Mouse (Mus musculus) neural tube, embryonic 15.5 days (tissue): ENCODE measurements around the gene Irak3. TPM values are rescaled to one million over a fixed set of nuclear protein-coding genes. Genes with fewer than 3 reads are reported as not detected.

Source experiments
- ATAC-seq: fragments of 200-750 bp; cut with Nextera tagmentation; 2 replicates; pipeline ENCODE4 v1.8.0; 2017; ENCODE audit warnings: mild to moderate bottlenecking, moderate TSS enrichment, moderate library complexity; ENCODE audit not compliant: low FRiP score
- H3K27ac ChIP-seq: fragments of 300-500 bp; sonication (generic); replicated peaks from 2 replicates; pipeline ENCODE4 v1.5.1; 2015; ENCODE audit warnings: mild to moderate bottlenecking, inconsistent platforms
- H3K27me3 ChIP-seq: fragments of 300-500 bp; sonication (generic); replicated peaks from 2 replicates; pipeline ENCODE4 v1.6.1; 2015; ENCODE audit warnings: inconsistent platforms
- H3K36me3 ChIP-seq: fragments of 300-500 bp; sonication (generic); 2 replicates; pipeline ENCODE4 v1.6.1; 2015; ENCODE audit warnings: inconsistent platforms
- H3K4me1 ChIP-seq: fragments of 300-500 bp; sonication (generic); 2 replicates; pipeline ENCODE4 v1.6.1; 2015; ENCODE audit warnings: inconsistent platforms
- H3K4me2 ChIP-seq: fragments of 300-500 bp; sonication (generic); 2 replicates; pipeline ENCODE4 v1.6.1; 2015; ENCODE audit warnings: inconsistent platforms, mild to moderate bottlenecking, moderate library complexity
- H3K4me3 ChIP-seq: fragments of 300-500 bp; sonication (generic); replicated peaks from 2 replicates; pipeline ENCODE4 v1.5.1; 2015; ENCODE audit warnings: mild to moderate bottlenecking, inconsistent platforms
- H3K9ac ChIP-seq: fragments of 300-500 bp; sonication (generic); replicated peaks from 2 replicates; pipeline ENCODE4 v1.6.1; 2015; ENCODE audit warnings: mild to moderate bottlenecking, inconsistent platforms
- H3K9me3 ChIP-seq: fragments of 300-500 bp; sonication (generic); replicated peaks from 2 replicates; pipeline ENCODE4 v1.6.1; 2016; ENCODE audit warnings: inconsistent platforms
- WGBS: fragments of 180-500 bp; shearing (Covaris S2); methylation state at CpG from one replicate; pipeline ENCODE4 v1.1.7; 2015; ENCODE audit warnings: mixed read lengths; 5-methylcytosine and 5-hydroxymethylcytosine counted together
- polyA plus RNA-seq: library from polyadenylated mRNA; unstranded; fragments of >200 nt; fragmentation: Nextera tagmentation; extraction: Ambion mirVana; gene quantifications from 2 replicates; pipeline ENCODE4 v1.2.1, GENCODE M21; 2015

The Irak3 gene
- polyA plus RNA-seq, 1 experiment from 2014 or later = 0.29 TPM

DNA sequence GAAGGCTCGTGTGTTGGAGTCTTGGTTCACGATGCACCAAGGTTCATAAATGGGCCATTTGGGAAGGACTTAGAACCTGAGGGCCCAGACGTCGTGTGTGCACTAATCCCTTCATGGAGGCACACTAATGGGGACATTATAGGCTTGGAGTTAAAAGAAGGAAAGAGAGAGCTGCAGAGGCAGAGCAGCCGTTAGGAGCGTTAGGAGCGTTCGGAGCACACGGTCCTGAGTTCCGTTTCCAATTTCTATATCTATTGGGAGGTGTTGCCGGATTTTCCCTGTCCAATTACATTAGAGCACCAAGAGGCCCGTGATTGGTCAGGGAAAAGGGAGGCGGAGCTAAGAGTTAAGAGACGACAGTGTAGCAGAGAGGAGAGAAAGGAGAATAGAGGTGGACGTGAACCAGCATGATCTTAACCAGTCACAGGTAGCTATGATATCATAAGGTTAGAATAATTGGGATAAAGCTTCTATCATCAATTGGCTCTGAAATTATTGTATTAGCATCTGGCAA, 27.7 kb downstream of the Irak3 start:
- no peak for ATAC-seq
- Histone ChIP-seq H3K9me3 (no peaks in the 10 kb centered on the region; the same call in 1 of the 2 replicates), H3K36me3 (no peaks in the 10 kb centered on the region), H3K27me3 (no peaks in the 10 kb centered on the region), H3K9ac (no peak overlapping the region), H3K4me2 (no peak overlapping the region), H3K4me3 (no peak overlapping the region), H3K27ac (no peak overlapping the region), H3K4me1 (no peaks in the 10 kb centered on the region)
- 86% methylated on average over 15 of the region's 15 CpGs for WGBS

DNA sequence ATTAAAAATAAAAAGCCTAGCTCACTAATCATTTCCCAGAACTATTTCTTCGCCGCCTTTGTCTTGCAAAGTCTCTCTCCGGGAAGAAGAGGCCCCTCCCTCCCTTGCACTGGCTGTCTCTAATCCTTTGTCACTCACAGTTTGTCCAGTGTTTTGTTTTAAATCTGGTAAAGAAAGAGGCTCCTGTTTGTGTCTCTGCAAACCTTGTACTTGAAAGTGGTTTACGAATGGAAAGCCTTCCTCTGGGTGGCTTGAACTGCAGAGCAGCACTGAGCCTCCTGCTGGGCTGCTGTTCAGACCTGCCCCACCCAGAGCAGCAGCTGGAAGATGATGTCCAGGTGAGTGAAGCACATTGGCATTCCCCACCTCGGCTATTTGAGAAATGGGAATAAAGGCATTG, 30.6 kb downstream of the Irak3 start:
- no peak for ATAC-seq
- Histone ChIP-seq H3K36me3 (no peaks in the 10 kb centered on the region), H3K4me1 (no peaks in the 10 kb centered on the region), H3K4me3 (no peak overlapping the region), H3K27me3 (no peaks in the 10 kb centered on the region), H3K27ac (no peak overlapping the region), H3K9me3 (no peaks in the 10 kb centered on the region; the same call in 1 of the 2 replicates), H3K9ac (no peak overlapping the region), H3K4me2 (no peak overlapping the region)
- 36% methylated on average over 5 of the region's 5 CpGs for WGBS

DNA sequence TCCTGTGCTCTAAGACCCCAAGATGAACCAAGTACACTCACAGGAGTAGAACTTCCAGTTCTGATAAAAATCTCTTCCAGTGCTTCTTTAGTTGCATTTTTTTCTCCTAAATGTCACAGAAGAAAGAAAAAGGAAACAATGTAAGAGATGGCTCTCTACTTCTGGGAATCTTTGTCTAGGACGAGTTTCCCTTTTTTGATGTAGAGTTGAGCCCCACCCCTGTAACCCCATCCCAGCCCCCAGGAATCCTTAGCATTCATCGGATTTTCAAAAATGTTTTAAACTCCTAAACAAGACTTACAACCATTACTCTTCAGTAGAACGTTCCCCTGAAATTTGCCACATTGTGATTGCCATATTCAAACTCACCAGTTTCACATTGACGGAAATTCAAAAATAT, 31.7 kb downstream of the Irak3 start:
- ATAC-seq = no peak

DNA sequence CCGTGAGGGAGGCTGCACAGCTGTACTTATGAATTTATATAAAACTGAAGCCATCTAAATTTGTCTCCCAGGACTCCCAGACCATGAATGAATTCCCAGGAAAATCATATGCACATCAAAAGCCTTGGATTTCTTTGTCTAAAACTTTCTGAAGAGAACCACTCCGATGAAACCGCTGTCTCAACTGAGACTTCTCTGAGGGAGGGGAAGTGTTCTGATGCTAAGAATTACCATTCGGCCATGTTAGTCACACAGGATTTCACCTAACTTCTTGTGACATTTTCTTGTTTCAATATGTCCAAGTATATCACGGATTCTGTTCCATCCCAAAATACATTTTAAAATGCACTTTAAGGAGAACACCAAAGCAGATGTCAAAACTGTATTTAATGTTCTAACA, 32.1 kb downstream of the Irak3 start:
- Histone ChIP-seq H3K9ac (no peak overlapping the region), H3K27ac (no peak overlapping the region), H3K27me3 (no peaks in the 10 kb centered on the region), H3K4me3 (no peak overlapping the region), H3K4me1 (no peaks in the 10 kb centered on the region), H3K4me2 (no peak overlapping the region), H3K36me3 (no peaks in the 10 kb centered on the region), H3K9me3 (no peaks in the 10 kb centered on the region; the same call in 1 of the 2 replicates)
- 82% methylated on average over 5 of the region's 5 CpGs for WGBS
- ATAC-seq = no peak

More for the DNA sequence above, 31.7 kb downstream of the Irak3 start:
- Histone ChIP-seq H3K4me2 (no peak overlapping the region), H3K27me3 (no peaks in the 10 kb centered on the region), H3K27ac (no peak overlapping the region), H3K9ac (no peak overlapping the region), H3K4me1 (no peaks in the 10 kb centered on the region), H3K9me3 (no peaks in the 10 kb centered on the region; the same call in 1 of the 2 replicates), H3K36me3 (no peaks in the 10 kb centered on the region), H3K4me3 (no peak overlapping the region)
- 85% methylated on average over 4 of the region's 4 CpGs for whole genome bisulfite sequencing

DNA sequence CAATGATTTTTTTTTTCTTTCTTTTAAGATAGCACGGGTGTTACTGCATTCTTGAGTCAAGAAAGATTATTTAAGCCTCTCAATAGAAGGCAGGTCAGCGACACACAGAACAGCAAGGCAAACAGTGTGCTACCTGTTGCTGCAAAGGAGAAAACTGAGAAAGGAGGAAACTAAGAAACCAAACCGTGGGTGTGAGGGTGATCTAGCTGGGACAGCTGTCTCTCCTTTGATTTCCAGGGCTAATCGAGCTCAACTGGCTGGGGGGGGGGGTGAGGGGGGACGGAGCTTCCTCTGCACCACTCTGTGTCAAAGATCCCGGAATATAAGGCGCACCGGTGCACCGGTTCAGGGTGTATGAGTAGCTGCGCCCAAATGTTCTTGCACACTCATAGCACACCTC, 32.9 kb downstream of the Irak3 start:
- Histone ChIP-seq H3K4me1 (no peaks in the 10 kb centered on the region), H3K27me3 (no peaks in the 10 kb centered on the region), H3K9me3 (no peaks in the 10 kb centered on the region; the same call in 1 of the 2 replicates), H3K4me2 (no peak overlapping the region), H3K9ac (no peak overlapping the region), H3K27ac (no peak overlapping the region), H3K36me3 (no peaks in the 10 kb centered on the region), H3K4me3 (no peak overlapping the region)
- 62% methylated on average over 10 of the region's 10 CpGs for WGBS
- ATAC-seq = no peak

DNA sequence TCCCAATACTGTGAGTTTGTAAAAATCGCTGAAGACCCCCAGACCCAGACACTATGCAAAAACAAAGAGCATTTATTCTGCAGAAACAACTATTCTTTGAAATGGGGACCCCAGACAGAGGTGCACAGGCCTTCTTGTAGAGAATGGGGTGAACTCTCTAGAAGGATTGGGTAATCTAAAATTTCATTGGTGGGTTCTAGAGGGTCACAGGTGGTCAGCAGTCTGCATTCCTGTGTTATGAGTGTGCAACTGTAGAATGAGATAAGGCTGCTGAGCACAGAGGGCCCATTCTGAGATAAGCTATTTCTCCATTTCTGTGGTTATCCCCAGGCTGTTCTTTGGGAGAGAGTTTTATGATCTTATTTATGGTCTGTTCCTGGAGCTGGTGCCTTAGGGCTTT, 33.9 kb downstream of the Irak3 start:
- no peaks in the 10 kb centered on the region for H3K36me3 ChIP-seq
- WGBS = 73% methylated on average over 1 of the region's 1 CpGs
- H3K27ac ChIP-seq = no peak overlapping the region
- no peaks in the 10 kb centered on the region; the same call in 1 of the 2 replicates for H3K9me3 ChIP-seq
- no peak overlapping the region for H3K9ac ChIP-seq
- no peak overlapping the region for H3K4me3 ChIP-seq
- no peaks in the 10 kb centered on the region for H3K27me3 ChIP-seq
- no peaks in the 10 kb centered on the region for H3K4me1 ChIP-seq
- no peak overlapping the region for H3K4me2 ChIP-seq
- no peak for ATAC-seq

DNA sequence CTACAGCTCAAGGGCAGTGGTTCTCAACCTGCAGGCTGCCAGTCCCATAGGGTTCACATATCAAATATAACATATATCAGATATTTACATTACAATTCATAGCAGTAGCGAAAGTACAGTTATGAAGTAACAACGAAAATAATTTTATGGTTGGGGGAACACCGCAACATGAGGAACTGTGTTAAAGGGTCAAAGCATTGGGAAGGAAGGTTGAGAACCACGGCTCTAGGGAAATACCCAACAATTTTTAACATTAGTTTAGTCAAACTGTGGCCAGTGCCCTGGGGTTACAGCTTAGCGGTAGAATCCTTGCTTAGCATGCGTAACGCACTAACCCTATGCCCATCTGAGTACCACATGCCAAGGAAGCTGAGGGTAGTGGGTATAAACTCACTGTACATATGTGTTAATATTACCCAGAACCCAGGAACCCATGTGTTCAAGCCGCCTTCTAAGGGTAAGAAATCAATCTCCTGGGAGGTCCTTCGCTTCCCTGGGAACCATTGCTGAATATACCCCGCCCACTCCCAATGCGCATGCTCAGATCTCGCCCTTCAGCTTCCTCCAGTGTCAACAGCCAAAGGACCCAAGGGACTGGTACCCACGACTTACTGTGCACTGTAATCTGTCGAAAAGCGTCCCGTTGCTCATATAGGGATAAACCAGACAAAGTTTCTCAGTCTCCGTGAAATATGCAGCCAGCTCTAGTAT, 36.0 kb downstream of the Irak3 start:
- WGBS = 91% methylated on average over 17 of the region's 17 CpGs
- Histone ChIP-seq H3K4me2 (no peak overlapping the region), H3K27me3 (no peaks in the 10 kb centered on the region), H3K27ac (no peak overlapping the region), H3K4me3 (no peak overlapping the region), H3K36me3 (no peaks in the 10 kb centered on the region), H3K4me1 (no peaks in the 10 kb centered on the region), H3K9me3 (no peaks in the 10 kb centered on the region), H3K9ac (no peak overlapping the region)
- ATAC-seq = no peak

DNA sequence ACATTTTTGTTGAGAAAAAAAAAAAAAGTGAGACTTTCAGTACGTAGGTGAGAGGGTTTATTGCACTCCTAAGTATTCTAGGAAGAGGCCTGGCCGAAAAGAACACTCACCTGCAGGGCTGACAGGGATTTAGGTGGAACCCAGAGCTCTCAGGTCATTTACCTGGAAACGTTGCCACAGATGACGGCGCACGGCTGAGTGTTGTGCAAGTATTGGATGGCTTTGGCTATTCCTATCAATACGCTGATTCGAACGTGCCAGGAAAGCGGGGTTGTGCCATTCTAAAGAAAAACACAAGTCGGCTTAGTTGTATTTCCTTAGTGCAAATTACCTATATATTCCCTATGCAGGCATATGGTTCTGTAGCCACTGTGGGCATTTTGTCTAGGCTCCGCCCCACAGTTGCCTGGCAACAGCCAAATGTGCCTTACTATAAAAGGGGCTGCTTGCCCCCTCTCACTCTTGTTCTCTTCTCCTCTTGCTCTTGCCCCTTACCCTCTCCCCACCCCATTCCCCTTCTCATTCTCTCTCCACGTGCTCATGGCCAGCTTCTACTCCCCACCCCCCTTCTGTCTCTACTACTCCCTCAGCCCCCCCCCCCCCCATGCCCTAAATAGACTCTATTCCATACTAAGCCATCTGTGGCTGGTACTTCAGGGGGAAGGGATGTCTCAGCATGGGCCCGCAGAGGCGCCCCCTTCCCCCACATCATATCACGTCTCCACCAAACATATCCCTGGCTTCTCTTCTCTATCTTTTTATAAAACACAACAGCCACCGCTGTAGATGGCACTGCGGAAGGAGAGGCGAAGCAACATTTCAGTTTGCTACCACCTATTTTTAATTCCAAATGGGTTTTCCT, 36.8 kb downstream of the Irak3 start:
- Histone ChIP-seq H3K9me3 (no peaks in the 10 kb centered on the region), H3K4me1 (no peaks in the 10 kb centered on the region), H3K4me3 (no peak overlapping the region), H3K27me3 (no peaks in the 10 kb centered on the region), H3K27ac (no peak overlapping the region), H3K4me2 (no peak overlapping the region), H3K9ac (no peak overlapping the region), H3K36me3 (no peaks in the 10 kb centered on the region)
- 81% methylated on average over 19 of the region's 19 CpGs for WGBS
- ATAC-seq = no peak

DNA sequence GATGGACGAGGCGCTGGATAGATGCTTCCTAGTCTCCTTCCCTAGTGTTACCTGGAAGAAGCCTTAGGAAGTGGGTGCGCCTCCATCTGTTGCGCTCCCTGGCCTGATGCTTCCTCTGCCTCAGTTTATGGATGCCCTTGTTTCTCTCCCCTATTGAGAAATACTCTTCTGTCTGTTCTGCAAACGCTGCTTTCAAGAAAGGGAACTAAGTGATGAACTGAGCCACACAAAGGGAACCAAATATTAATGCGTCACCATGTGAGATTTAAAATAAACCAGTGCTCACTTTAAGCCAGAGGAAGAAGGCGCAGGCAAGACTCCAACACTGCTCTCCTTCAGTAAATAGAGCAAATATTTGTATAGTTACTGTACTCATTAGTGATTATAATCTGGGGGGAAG, 38.4 kb downstream of the Irak3 start:
- H3K9ac ChIP-seq = no peak overlapping the region
- H3K4me1 ChIP-seq = no peaks in the 10 kb centered on the region
- no peak for ATAC-seq
- WGBS = 93% methylated on average over 7 of the region's 7 CpGs
- no peaks in the 10 kb centered on the region for H3K9me3 ChIP-seq
- no peaks in the 10 kb centered on the region for H3K36me3 ChIP-seq
- H3K4me3 ChIP-seq = no peak overlapping the region
- no peaks in the 10 kb centered on the region for H3K27me3 ChIP-seq
- no peak overlapping the region for H3K4me2 ChIP-seq
- H3K27ac ChIP-seq = no peak overlapping the region

DNA sequence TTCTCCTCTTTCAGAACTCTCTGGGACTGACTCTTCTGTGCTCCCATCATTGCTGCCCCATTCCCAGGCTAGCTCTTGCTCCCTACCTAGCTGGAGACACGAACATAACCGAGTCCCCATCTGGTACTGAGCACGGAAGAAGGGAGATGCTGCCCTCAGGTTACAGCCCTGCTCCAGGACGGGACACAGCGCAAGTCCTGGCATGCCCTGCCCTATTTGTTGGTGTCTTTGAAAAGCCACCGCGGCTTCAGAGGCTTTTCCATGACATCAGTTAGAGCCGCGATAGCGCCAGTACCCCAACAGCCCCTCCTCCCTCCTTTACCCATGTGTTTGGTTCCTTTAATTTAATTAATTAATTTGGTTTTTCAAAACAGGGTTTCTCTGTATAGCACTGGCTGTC, 39.1 kb downstream of the Irak3 start:
- no peaks in the 10 kb centered on the region for H3K4me1 ChIP-seq
- no peak overlapping the region for H3K27ac ChIP-seq
- H3K4me2 ChIP-seq = no peak overlapping the region
- ATAC-seq = no peak
- 88% methylated on average over 10 of the region's 10 CpGs for WGBS
- H3K9me3 ChIP-seq = no peaks in the 10 kb centered on the region
- no peak overlapping the region for H3K4me3 ChIP-seq
- no peaks in the 10 kb centered on the region for H3K27me3 ChIP-seq
- H3K36me3 ChIP-seq = no peaks in the 10 kb centered on the region
- no peak overlapping the region for H3K9ac ChIP-seq

DNA sequence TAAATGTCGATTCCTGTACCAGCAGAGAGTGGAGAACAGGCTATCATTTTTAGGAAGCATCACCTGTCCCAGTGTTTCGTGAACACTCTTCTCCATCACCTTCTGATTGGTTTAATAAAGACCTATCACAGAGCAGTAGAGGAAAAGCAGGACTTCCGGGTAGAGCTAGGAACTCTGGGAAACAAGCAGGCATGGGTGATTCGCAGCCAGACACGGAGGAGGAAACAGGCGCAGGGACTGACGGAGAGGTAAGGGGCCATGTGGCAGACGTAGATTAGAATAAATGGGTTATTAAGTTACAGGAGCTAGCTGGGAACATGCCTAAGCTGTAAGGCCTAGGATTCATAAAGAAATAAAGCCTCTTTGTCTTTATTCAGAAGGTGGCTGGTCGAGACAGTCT, 41.4 kb downstream of the Irak3 start:
- ATAC-seq = no peak
- WGBS = 83% methylated on average over 9 of the region's 9 CpGs

DNA sequence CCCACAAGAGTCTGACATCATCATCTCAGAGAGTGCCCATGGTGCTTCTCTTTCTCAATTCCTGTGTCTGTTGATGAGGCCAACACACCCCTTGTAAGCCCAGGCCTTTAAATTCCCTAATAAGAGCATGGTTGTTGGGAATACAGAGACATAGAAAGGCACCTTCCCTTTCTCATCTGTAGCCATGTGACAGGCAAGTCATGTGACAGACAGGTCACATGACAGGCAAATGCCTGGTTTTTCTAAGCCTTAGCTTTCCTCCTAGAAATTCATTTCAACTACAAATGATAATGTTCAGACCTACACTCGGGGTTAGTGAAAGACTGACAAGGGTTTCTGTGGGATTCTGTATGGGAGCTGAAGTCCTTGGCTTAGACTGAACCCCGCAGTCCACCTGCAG, 48.0 kb downstream of the Irak3 start:
- no peaks in the 10 kb centered on the region for H3K4me1 ChIP-seq
- no peak overlapping the region for H3K4me3 ChIP-seq
- no peak overlapping the region for H3K9ac ChIP-seq
- H3K4me2 ChIP-seq = no peak overlapping the region
- WGBS = 84% methylated on average over 2 of the region's 2 CpGs
- no peak overlapping the region for H3K27ac ChIP-seq
- H3K9me3 ChIP-seq = no peaks in the 10 kb centered on the region
- H3K36me3 ChIP-seq = no peaks in the 10 kb centered on the region
- no peak for ATAC-seq
- no peaks in the 10 kb centered on the region for H3K27me3 ChIP-seq

More for the DNA sequence above, 41.4 kb downstream of the Irak3 start:
- no peak overlapping the region for H3K4me3 ChIP-seq
- H3K27ac ChIP-seq = no peak overlapping the region
- H3K4me2 ChIP-seq = no peak overlapping the region
- no peak overlapping the region for H3K9ac ChIP-seq
- H3K9me3 ChIP-seq = no peaks in the 10 kb centered on the region
- H3K4me1 ChIP-seq = no peaks in the 10 kb centered on the region
- H3K27me3 ChIP-seq = no peaks in the 10 kb centered on the region
- H3K36me3 ChIP-seq = no peaks in the 10 kb centered on the region
